Mouse (Mus musculus) intestine, embryonic 15.5 days (tissue): ENCODE results near the gene Katna1. TPM values are rescaled to one million over a fixed set of nuclear protein-coding genes. Genes with fewer than 3 reads are reported as not detected.
A peak's percentile ranks its signal among the peaks of the same experiment; 100 is the strongest.

Experiments used
- ATAC-seq: fragments of 200-750 bp; cut with Nextera tagmentation; 2 replicates; pipeline ENCODE4 v1.8.0; 2017; ENCODE audit warnings: moderate TSS enrichment, moderate library complexity
- H3K27ac ChIP-seq: fragments of 300-500 bp; sonication (generic); 2 replicates; pipeline ENCODE4 v1.5.1; 2015; ENCODE audit warnings: mild to moderate bottlenecking, inconsistent platforms
- H3K27me3 ChIP-seq: fragments of 300-500 bp; sonication (generic); replicated peaks from 2 replicates; pipeline ENCODE4 v1.6.1; 2015; ENCODE audit warnings: inconsistent platforms
- H3K36me3 ChIP-seq: fragments of 300-500 bp; sonication (generic); 2 replicates; pipeline ENCODE4 v1.6.1; 2015; ENCODE audit warnings: inconsistent platforms
- H3K4me1 ChIP-seq: fragments of 300-500 bp; sonication (generic); replicated peaks from 2 replicates; pipeline ENCODE4 v1.6.1; 2015; ENCODE audit warnings: inconsistent platforms
- H3K4me2 ChIP-seq: fragments of 300-500 bp; sonication (generic); replicated peaks from 2 replicates; pipeline ENCODE4 v1.6.1; 2015; ENCODE audit warnings: mild to moderate bottlenecking, inconsistent platforms
- H3K4me3 ChIP-seq: fragments of 300-500 bp; sonication (generic); replicated peaks from 2 replicates; pipeline ENCODE4 v1.5.1; 2015; ENCODE audit warnings: inconsistent platforms
- H3K9ac ChIP-seq: fragments of 300-500 bp; sonication (generic); 2 replicates; pipeline ENCODE4 v1.6.1; 2015; ENCODE audit warnings: inconsistent platforms
- H3K9me3 ChIP-seq: fragments of 300-500 bp; sonication (generic); 2 replicates; pipeline ENCODE4 v1.6.1; 2016; ENCODE audit warnings: inconsistent platforms
- WGBS: fragments of 180-500 bp; shearing (Covaris S2); methylation state at CpG from one replicate; pipeline ENCODE4 v1.1.7; 2015; 5-methylcytosine and 5-hydroxymethylcytosine counted together
- polyA plus RNA-seq: library from polyadenylated mRNA; unstranded; fragments of >200 nt; fragmentation: Nextera tagmentation; extraction: Ambion mirVana; gene quantifications from 2 replicates; pipeline ENCODE4 v1.2.1, GENCODE M21; 2015

The Katna1 gene
- polyA plus RNA-seq, 1 experiment from 2014 or later, result 57.9 TPM

GRCm38 (mm10) chr10:7781214-7781613 is 55.4 kb downstream of the Katna1 start:
- 50% methylated on average over 3 of the region's 3 CpGs for WGBS

GRCm38 (mm10) chr10:7787319-7787718 is 61.5 kb downstream of the Katna1 start:
- H3K27me3 ChIP-seq, result no peaks in the 10 kb centered on the region
- no peak overlapping the region for H3K4me2 ChIP-seq
- no peak overlapping the region for H3K4me3 ChIP-seq
- H3K27ac ChIP-seq, result no peak overlapping the region
- 22% methylated on average over 2 of the region's 2 CpGs for WGBS
- H3K36me3 ChIP-seq, result peaks cover 4% of the 10 kb centered on the region
- peak; percentile 95 for ATAC-seq
- H3K9ac ChIP-seq, result no peak overlapping the region
- H3K4me1 ChIP-seq, result 0 out of 2 replicates have a peak, but pooled peaks cover 3% of the 10 kb centered on the region
- no peaks in the 10 kb centered on the region for H3K9me3 ChIP-seq

More at GRCm38 (mm10) chr10:7781214-7781613, 55.4 kb downstream of the Katna1 start:
- no peak overlapping the region for H3K27ac ChIP-seq
- H3K4me1 ChIP-seq, result no peaks in the 10 kb centered on the region
- no peaks in the 10 kb centered on the region for H3K9me3 ChIP-seq
- peak; percentile 35 for ATAC-seq
- peak overlapping the region; percentile 98 for H3K4me3 ChIP-seq
- H3K36me3 ChIP-seq, result peaks cover 6% of the 10 kb centered on the region; the same call in 1 of the 2 replicates
- no peaks in the 10 kb centered on the region for H3K27me3 ChIP-seq
- H3K9ac ChIP-seq, result no peak overlapping the region
- peak overlapping the region; percentile 78 for H3K4me2 ChIP-seq

- peak; percentile 73 for ATAC-seq
- H3K4me1 ChIP-seq, result peaks cover 7% of the 10 kb centered on the region
- H3K9ac ChIP-seq, result peak overlapping the region; percentile 85
- peak overlapping the region; percentile 71 for H3K4me3 ChIP-seq
- no peaks in the 10 kb centered on the region for H3K9me3 ChIP-seq
- H3K27me3 ChIP-seq, result no peaks in the 10 kb centered on the region
- WGBS, result under 1% methylated on average over 10 of the region's 10 CpGs
- peak overlapping the region; percentile 51 for H3K4me2 ChIP-seq
- H3K27ac ChIP-seq, result 0 out of 2 replicates have a peak overlapping the region, but pooled peaks have one; percentile 28
- H3K36me3 ChIP-seq, result peaks cover 13% of the 10 kb centered on the region
Measured at GRCm38 (mm10) chr10:7792254-7792750, 66.5 kb downstream of the Katna1 start.

- peaks cover 16% of the 10 kb centered on the region for H3K36me3 ChIP-seq
- peak within 1 kb of the TSS; percentile 85 for H3K9ac ChIP-seq
- H3K4me2 ChIP-seq, result peak within 1 kb of the TSS; percentile 72
- H3K4me1 ChIP-seq, result peaks cover 7% of the 10 kb centered on the region
- under 1% methylated on average over 52 of the region's 52 CpGs for WGBS
- H3K27ac ChIP-seq, result peak within 1 kb of the TSS; percentile 28; the same call in 1 of the 2 replicates
- H3K9me3 ChIP-seq, result no peaks in the 10 kb centered on the region
- no peaks in the 10 kb centered on the region for H3K27me3 ChIP-seq
- H3K4me3 ChIP-seq, result peak within 1 kb of the TSS; percentile 71
- peak; percentile 96 for ATAC-seq
Measured at GRCm38 (mm10) chr10:7792751-7793385, 67.1 kb downstream of the Katna1 start, which contains the start of the genes Ginm1 and Ppil4. Ginm1 (minus strand) TSS chr10:7792824. Ppil4 (plus strand) TSS chr10:7792891.

GRCm38 (mm10) chr10:7801258-7801657 is 75.5 kb downstream of the Katna1 start:
- ATAC-seq, result no peak
- WGBS, result 86% methylated on average over 3 of the region's 3 CpGs

GRCm38 (mm10) chr10:7802519-7803140 is 76.8 kb downstream of the Katna1 start:
- Histone ChIP-seq H3K4me2 (no peak overlapping the region), H3K9ac (no peak overlapping the region), H3K4me1 (no peaks in the 10 kb centered on the region), H3K9me3 (no peaks in the 10 kb centered on the region), H3K27me3 (no peaks in the 10 kb centered on the region), H3K4me3 (no peak overlapping the region), H3K27ac (no peak overlapping the region), H3K36me3 (peaks cover 14% of the 10 kb centered on the region)
- no peak for ATAC-seq
- 90% methylated on average over 2 of the region's 2 CpGs for WGBS

More at GRCm38 (mm10) chr10:7801258-7801657, 75.5 kb downstream of the Katna1 start:
- no peaks in the 10 kb centered on the region for H3K4me1 ChIP-seq
- H3K36me3 ChIP-seq, result peaks cover 22% of the 10 kb centered on the region
- H3K9me3 ChIP-seq, result no peaks in the 10 kb centered on the region
- no peak overlapping the region for H3K27ac ChIP-seq
- H3K27me3 ChIP-seq, result no peaks in the 10 kb centered on the region
- no peak overlapping the region for H3K4me2 ChIP-seq
- H3K9ac ChIP-seq, result no peak overlapping the region
- H3K4me3 ChIP-seq, result no peak overlapping the region

- 57% methylated on average over 2 of the region's 2 CpGs for WGBS
- peaks cover 18% of the 10 kb centered on the region for H3K36me3 ChIP-seq
- H3K4me2 ChIP-seq, result no peak overlapping the region
- H3K27me3 ChIP-seq, result no peaks in the 10 kb centered on the region
- no peaks in the 10 kb centered on the region for H3K9me3 ChIP-seq
- no peaks in the 10 kb centered on the region for H3K4me1 ChIP-seq
- no peak overlapping the region for H3K9ac ChIP-seq
- ATAC-seq, result peak; percentile 58
- no peak overlapping the region for H3K4me3 ChIP-seq
- H3K27ac ChIP-seq, result no peak overlapping the region
Measured at GRCm38 (mm10) chr10:7809937-7810336, 84.1 kb downstream of the Katna1 start.

Other genes starting within 250 kb of the Katna1 start
- 6.8 and 6.9 TPM in 2 replicates for gene Lrp11, start 136.2 kb upstream of the Katna1 start, polyA plus RNA-seq
- 48.9 and 51.2 TPM in 2 replicates for gene Nup43, start 58.5 kb upstream of the Katna1 start, polyA plus RNA-seq
- 114 TPM in 2 replicates for gene Pcmt1, start 44.9 kb upstream of the Katna1 start, polyA plus RNA-seq
- 8.2 and 8.4 TPM in 2 replicates for gene Lats1, start 44.8 kb upstream of the Katna1 start, polyA plus RNA-seq
- 75.4 and 78.2 TPM in 2 replicates for gene Ginm1, start 66.8 kb downstream of the Katna1 start, polyA plus RNA-seq
- gene Ppil4, start 66.9 kb downstream of the Katna1 start, polyA plus RNA-seq, result 30.7 and 33.9 TPM in 2 replicates
- 0.49 and 0.53 TPM in 2 replicates for gene Zc3h12d, start 106.5 kb downstream of the Katna1 start, polyA plus RNA-seq
- gene Tab2, start 230.2 kb downstream of the Katna1 start, polyA plus RNA-seq, result 16.6 and 17.0 TPM in 2 replicates